Mouse (Mus musculus) ovary, adult 10 weeks (tissue): ENCODE results near the gene Nradd. TPM values are rescaled to one million over a fixed set of nuclear protein-coding genes. Genes with fewer than 3 reads are reported as not detected.

Source experiments
- polyA plus RNA-seq: library from polyadenylated mRNA; stranded (reverse); fragments of 350-450 nt; fragmentation: Illumina TruSeq; extraction: RNeasy Lipid Tissue Mini Kit (QIAGEN cat#74804); gene quantifications from one replicate; pipeline ENCODE4 v1.2.3, GENCODE M21; 2014

The Nradd gene
- not detected for polyA plus RNA-seq

GRCm38 (mm10) chr9:110624361-110625166 is at the start of gene Nradd:
TSS of gene Nradd (minus strand) at chr9:110624452.

GRCm38 (mm10) chr9:110656249-110657221 is 32.3 kb upstream of the Nradd start, which contains the start of gene Ccdc12:
TSS of gene Ccdc12 (plus strand) at chr9:110656503.

GRCm38 (mm10) chr9:110653655-110654461 is 29.6 kb upstream of the Nradd start, which contains the start of gene Nbeal2:
TSS of gene Nbeal2 (minus strand) at chr9:110654161.

Other genes with a start within 250 kb of the Nradd start
- 0.71 TPM for gene Ptpn23, start 216.2 kb downstream of the Nradd start, polyA plus RNA-seq
- not detected for gene Ngp, start 204.7 kb downstream of the Nradd start, polyA plus RNA-seq
- gene Klhl18, start 147.8 kb downstream of the Nradd start, polyA plus RNA-seq: 4.1 TPM
- gene Kif9, start 147.5 kb downstream of the Nradd start, polyA plus RNA-seq: 3.3 TPM
- gene Setd2, start 91.9 kb downstream of the Nradd start, polyA plus RNA-seq: 115 TPM
- not detected for gene Nbeal2, start 29.7 kb upstream of the Nradd start, polyA plus RNA-seq
- gene Ccdc12, start 32.1 kb upstream of the Nradd start, polyA plus RNA-seq: not detected
- not detected for gene Myl3, start 117.4 kb upstream of the Nradd start, polyA plus RNA-seq
- gene Pth1r, start 122.7 kb upstream of the Nradd start, polyA plus RNA-seq: 0.20 TPM
- gene Prss42, start 173.7 kb upstream of the Nradd start, polyA plus RNA-seq: not detected
- not detected for gene Prss44, start 189.5 kb upstream of the Nradd start, polyA plus RNA-seq
- gene Prss43, start 202.2 kb upstream of the Nradd start, polyA plus RNA-seq: not detected
- not detected for gene Prss45, start 210.1 kb upstream of the Nradd start, polyA plus RNA-seq
- gene Prss46, start 220.1 kb upstream of the Nradd start, polyA plus RNA-seq: not detected
- gene Prss50, start 233.5 kb upstream of the Nradd start, polyA plus RNA-seq: not detected